Mouse (Mus musculus): ENCODE data around the gene Efnb3.

The Efnb3 gene

DNA sequence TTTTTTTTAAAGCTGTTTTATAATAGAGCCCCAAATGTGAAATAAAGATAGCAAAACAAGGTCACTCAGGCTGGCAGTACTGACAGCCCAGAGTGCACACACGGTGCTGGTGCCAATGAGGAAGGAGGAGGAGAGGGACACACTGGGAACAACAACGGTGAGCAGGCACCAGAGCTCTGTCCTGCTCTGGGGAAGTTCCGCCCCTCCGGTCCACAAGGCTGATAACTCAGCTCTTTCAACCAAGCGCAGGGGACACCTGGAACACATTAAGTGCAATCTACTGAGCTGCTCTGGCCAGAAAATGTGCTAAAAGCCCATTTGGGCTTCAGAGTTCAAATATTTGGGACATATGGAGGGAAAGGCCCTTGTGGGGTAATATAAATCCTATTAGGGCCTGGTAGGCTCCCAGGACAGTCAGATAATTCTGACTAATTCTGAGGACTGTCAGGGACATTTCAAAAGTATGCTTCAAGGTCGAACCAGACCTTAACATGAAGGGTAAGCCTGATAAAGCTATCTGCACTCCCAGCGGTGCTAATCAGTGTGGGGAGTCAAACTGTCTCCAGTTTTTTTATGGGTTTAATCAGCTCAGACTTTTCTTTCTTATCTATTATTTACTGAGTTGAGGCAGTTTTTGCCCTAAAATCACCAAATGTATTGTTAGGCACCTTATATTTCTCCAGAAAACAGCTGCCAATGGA lies 49.1 kb downstream of the Efnb3 start:
- DNase-seq (ENCODE audit: low read depth, low spot score): no peak

Measured in 3T3-L1 (cell line).